Mouse (Mus musculus): ENCODE data around the gene Slc25a34.

DNA sequence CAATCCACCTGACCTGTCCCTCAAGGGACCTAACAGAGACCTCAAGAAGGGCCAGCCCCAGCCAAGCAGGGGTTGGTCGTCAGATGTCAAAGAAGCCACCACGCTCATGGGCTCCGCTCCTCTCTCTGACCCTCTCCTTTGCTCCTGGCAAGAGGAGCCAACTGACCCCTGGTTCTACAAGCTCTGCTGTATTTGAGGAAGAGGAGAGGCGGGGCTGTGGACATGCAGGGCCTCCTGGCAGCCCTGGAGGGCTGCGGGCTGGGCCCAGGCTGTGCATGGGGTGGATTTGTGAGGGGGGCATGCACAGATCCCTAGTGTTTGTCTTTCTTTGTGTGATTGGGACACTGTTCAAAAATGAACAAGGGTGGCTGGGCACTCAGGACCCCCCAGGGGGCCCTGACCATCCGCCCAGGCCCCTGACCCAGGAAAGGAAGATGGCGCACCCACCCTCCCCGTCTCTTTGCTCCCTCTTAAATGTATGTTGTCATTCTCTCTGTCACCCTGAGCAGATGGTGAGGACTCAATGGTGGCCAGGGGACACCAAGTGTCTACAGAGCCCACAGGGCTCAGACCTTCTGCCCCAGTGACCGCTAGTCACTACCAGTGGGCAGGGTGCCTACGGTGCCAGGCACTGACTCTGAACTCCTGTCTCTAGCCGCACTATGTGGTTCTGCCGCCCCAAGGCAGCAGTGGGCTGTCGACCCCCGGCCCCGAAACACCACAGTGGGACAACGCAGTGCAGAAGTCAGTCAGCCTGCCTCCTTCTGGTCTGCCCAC, 2.3 kb upstream of the Slc25a34 start:
- TF ChIP-seq MAX (IDR thresholded peaks at IDR 0.05; ENCODE audit: low read depth) (no peak), POLR2A (IDR thresholded peaks at IDR 0.05; ENCODE audit: insufficient read length, low read depth) (no peak), SRF (IDR thresholded peaks at IDR 0.05; ENCODE audit: control insufficient read depth, insufficient read length, low read depth) (no peak), USF1 (IDR thresholded peaks at IDR 0.05; ENCODE audit: low read depth) (no peak), POLR2AphosphoS2 (IDR thresholded peaks at IDR 0.05; ENCODE audit: insufficient read length, low read depth) (no peak)

Measured in myocyte (in vitro differentiated cells).